Mouse (Mus musculus): ENCODE data around the gene Spata31d1b.
"Not testable (repeated sequence)": the region's sequence is repeated elsewhere in the genome, so short reads cannot be mapped to it uniquely, and the experiment has no call there.

The Spata31d1b gene

DNA sequence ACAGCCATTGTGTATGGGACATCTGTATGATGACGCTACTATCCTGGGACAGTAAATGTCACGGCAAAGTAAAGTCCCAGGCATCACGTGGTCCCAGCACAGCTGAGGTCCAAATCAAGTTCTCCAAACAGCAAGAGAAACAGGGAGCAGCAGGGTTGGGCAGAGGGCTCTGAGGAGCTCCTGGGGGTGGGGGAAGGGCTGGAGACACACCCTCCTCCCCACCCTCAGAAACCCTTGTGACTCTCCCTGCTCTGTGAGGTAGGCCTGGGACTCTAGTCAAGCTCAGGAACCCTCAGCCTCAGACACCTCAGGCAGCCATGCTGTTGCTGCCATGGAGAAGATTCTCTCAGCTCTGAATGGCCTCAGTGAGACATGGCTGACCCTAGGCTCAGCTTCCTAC lies at the start of gene Spata31d1b:
Gene Spata31d1b (plus strand): TSS at position 301 of the 400 bp plus-strand sequence.
- DNase-seq (ENCODE audit: low read depth, low spot score) = not testable (repeated sequence)

GRCm38 (mm10) chr13:59663939-59664712 lies 48.0 kb upstream of the Spata31d1b start:
- DNase-seq (ENCODE audit: low read depth, low spot score) = no peak

GRCm38 (mm10) chr13:59667763-59668162 lies 44.3 kb upstream of the Spata31d1b start:
- DNase-seq (ENCODE audit: low read depth, low spot score) = no peak

- peak; percentile 57 for DNase-seq (ENCODE audit: low read depth, low spot score)
These were observed 43.5 kb upstream of the Spata31d1b start for GRCm38 (mm10) chr13:59668501-59669093.

DNA sequence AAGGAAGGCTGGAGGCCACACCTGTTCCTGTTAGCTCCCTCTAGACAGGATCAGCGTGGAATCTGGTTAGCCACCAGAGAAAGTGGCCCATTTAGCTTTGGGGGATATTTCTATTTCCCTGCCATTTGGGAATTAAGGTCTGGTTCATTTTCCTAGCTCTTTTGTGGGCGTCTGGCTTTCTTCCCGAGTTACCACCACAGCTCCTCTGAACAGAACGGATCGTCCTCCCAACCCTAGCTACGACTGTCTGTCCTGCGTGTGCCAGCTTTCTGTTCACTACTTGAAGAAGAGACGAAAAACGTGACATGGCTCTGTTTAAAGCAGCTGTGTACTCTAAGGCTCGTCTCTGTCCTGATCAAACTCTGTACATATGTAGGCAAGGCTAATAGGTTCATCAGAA lies 42.1 kb upstream of the Spata31d1b start:
- DNase-seq (ENCODE audit: low read depth, low spot score) = no peak

GRCm38 (mm10) chr13:59671521-59671920 lies 40.6 kb upstream of the Spata31d1b start:
- no peak for DNase-seq (ENCODE audit: low read depth, low spot score)

- DNase-seq (ENCODE audit: low read depth, low spot score) = no peak
These were observed 39.8 kb upstream of the Spata31d1b start for GRCm38 (mm10) chr13:59672248-59672647.

- DNase-seq (ENCODE audit: low read depth, low spot score) = no peak
These were observed 38.5 kb upstream of the Spata31d1b start for GRCm38 (mm10) chr13:59673597-59673996.

GRCm38 (mm10) chr13:59674215-59674614 lies 37.9 kb upstream of the Spata31d1b start:
- no peak for DNase-seq (ENCODE audit: low read depth, low spot score)

- DNase-seq (ENCODE audit: low read depth, low spot score) = no peak
These were observed 37.3 kb upstream of the Spata31d1b start for GRCm38 (mm10) chr13:59674761-59675150.

DNA sequence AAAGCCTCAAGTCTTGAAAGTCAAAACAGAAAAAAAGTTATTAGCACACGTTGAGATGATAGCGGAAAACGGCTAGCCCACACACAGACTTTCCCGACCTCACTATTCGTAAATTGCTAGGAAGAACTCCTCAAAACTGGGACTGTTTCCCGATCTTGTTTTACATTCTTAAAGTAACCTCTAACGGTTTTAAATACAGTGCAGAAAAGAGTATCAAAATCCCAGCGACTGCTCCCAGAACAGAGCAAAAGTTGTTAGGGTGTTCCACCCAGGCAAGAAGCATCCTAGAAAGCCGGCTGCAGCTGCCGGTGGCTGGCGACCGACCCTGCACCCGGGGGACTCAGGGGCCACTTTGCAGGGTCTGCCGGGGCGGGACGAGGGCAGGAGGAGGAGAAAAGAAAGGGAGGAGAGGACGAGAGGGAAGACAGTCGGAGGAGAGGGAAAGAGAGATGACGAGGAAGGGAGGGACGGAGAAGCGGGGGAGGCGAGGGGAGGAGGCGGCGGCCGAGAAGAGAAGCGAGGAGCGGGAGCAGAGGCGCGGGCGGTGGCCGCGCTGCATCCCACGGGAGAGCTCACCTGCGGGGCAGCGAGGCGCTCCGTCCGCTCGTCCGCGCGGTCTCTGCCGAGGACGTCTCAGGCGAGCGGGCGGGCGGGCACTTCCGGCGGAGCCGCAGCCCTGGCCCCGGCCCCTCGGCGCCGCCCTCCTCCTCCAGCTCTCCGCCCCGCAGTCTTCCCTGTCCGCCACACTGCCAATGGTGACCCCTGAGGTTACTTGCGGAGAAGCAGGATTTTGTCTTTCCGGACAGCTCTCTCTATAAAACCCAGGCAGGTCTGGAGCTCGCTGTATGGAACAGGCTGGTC lies 36.7 kb upstream of the Spata31d1b start, which contains the start of gene Golm1:
Gene Golm1 (minus strand): TSS at position 661 of the 861 bp plus-strand sequence.
- peak; percentile 57 for DNase-seq (ENCODE audit: low read depth, low spot score)

GRCm38 (mm10) chr13:59676316-59677229 lies 35.5 kb upstream of the Spata31d1b start:
- DNase-seq (ENCODE audit: low read depth, low spot score) = peak; percentile 54

DNA sequence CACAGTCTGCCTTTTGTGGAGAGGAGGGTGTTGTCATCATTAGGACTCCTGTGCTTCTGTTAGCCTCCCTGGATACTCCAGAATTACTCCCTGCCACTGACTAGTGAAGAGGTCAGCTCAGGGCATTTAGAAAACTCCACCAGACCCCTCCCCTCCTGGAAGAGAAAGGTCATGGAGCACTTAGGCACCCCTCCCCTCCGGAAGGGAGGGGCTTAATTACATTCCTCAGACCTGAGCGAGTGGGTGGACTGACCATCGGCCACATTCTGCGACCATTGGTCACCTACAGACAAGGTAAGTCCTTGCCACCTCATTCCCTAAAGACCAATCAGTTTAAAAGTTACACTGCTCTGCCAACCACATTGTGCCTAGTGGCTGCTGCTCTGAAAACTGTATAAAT lies 32.8 kb upstream of the Spata31d1b start:
- DNase-seq (ENCODE audit: low read depth, low spot score) = peak; percentile 77

DNA sequence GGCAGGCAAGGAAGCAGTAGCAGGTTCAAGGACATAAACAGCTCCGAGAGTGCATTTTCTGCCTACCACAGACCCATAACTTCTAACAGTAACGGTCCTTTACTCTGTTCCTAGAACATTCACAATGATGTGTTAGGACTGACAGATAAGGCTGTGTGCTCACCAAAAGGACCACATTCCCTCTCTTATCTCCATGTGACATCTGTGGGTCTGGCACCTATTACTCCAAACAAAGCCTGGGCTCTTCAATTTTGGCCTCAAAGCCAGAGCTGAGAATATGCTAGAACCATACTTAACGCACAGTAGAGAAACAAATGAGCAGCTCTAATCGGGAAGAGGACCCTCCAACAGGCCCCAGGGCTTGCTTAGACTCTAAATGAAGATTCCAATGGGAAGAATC lies 32.2 kb upstream of the Spata31d1b start:
- no peak for DNase-seq (ENCODE audit: low read depth, low spot score)

DNA sequence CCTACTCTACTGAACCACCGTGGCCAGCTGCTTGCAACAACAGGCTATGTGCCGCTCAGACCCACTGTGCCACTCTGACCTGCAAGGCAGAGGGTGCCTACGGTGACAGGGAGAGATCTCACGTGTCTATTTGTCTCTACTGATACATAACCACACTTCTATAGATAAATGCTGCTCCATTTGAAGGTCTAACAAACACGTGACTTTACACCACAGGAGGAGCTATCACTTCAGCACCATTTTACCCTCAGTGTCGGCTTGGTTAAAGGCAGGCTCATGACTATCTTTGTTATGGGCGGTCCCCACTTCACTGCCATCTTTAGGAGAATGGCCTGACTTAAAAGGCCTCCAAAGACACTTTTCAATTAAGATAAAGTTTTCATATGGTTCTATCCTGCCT lies 29.5 kb upstream of the Spata31d1b start:
- DNase-seq (ENCODE audit: low read depth, low spot score) = peak; percentile 72

- peak; percentile 61 for DNase-seq (ENCODE audit: low read depth, low spot score)
These were observed 26.8 kb upstream of the Spata31d1b start for GRCm38 (mm10) chr13:59685236-59685635.

DNA sequence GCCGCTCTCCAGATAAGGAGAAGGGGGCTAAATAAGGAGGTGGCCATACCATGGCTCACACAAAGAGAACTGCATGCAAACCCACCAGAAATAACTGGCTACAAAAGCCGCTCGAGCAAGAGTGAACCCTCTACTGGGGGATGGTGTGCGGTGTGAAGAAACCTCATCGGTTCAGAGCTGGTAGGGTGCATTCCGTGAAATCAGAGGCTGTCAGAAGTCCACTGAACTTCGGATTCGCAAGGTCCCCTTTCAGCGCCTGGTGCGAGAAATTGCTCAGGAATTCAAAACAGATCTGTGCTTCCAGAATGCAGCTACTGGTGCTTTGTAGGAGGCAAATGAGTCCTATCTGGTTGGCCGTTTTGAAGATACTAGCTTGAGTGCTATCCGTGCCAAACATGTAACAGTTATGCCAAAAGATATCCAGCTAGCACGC lies 23.7 kb upstream of the Spata31d1b start:
- DNase-seq (ENCODE audit: low read depth, low spot score) = no peak

GRCm38 (mm10) chr13:59689313-59689712 lies 22.8 kb upstream of the Spata31d1b start:
- DNase-seq (ENCODE audit: low read depth, low spot score) = no peak

DNA sequence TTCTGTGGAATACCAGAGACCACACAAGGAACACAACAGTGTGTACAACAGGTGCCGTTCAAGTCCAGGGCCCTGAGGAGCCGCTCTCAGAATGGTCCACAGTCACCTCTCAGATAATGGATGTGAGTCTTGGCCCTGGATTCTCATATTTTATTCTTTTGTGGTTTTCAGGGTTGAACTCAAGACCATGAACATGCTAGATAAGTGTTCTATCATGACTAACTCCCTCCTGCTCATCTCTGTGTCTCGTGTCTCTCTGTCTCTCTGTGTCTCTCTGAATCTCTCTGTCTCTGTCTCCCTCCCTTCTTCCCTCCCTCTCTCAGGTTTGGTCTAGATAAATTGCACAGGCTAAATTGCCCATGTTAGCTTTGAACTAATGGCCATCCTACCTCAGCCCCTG lies 22.2 kb upstream of the Spata31d1b start:
- no peak for DNase-seq (ENCODE audit: low read depth, low spot score)

DNA sequence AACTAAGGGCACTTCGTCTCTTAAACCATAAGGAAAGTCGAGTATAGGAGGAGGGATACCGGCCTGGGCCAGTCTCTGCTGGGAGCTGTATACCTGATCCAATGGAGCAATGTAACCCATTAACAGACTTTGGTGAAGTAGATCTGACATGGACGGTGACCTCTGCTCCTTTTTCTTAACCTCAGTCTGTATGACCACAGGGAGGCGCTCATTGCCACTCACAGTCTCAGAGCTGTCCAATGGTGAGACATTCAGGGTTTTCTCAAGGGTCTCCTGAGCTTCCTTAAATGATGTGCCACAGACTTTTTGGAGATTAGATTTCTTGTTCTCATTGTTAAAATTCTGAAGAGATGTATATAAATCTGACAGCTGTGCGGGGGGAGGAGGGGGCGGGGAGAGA lies 21.5 kb upstream of the Spata31d1b start:
- peak; percentile 55 for DNase-seq (ENCODE audit: low read depth, low spot score)

GRCm38 (mm10) chr13:59691478-59691877 lies 20.6 kb upstream of the Spata31d1b start:
- peak; percentile 73 for DNase-seq (ENCODE audit: low read depth, low spot score)

Data from ES-CJ7 (cell line).